Mouse (Mus musculus): ENCODE measurements at regions not wholly inside any gene's neighbourhood (a gene's known extent, or its start where the extent isn't known, plus 50 kb on each side); places are given as distances from the start of the nearest gene placed in this dataset.
A peak's percentile ranks its signal among the peaks of the same experiment; 100 is the strongest.

- no peak for DNase-seq
Measured at GRCm38 (mm10) chr13:112135777-112136176, 152.5 kb upstream of the Ankrd55 start.

GRCm38 (mm10) chr13:112136850-112137249, 151.4 kb upstream of the Ankrd55 start:
- peak; percentile 45 to 46 for DNase-seq

- DNase-seq = no peak
Measured at GRCm38 (mm10) chr13:112140871-112141270, 147.4 kb upstream of the Ankrd55 start.

- DNase-seq = no peak
Measured at GRCm38 (mm10) chr13:112144393-112145348, 143.6 kb upstream of the Ankrd55 start.

- no peak for DNase-seq
Measured at GRCm38 (mm10) chr13:112152614-112153550, 135.4 kb upstream of the Ankrd55 start.

- no peak for DNase-seq
Measured at GRCm38 (mm10) chr13:112153681-112154127, 134.5 kb upstream of the Ankrd55 start.

GRCm38 (mm10) chr13:112159430-112160172, 128.7 kb upstream of the Ankrd55 start:
- no peak for DNase-seq

GRCm38 (mm10) chr13:112160173-112160641, 128.0 kb upstream of the Ankrd55 start:
- no peak for DNase-seq

GRCm38 (mm10) chr13:112160726-112161125, 127.5 kb upstream of the Ankrd55 start:
- no peak for DNase-seq

GRCm38 (mm10) chr13:112161886-112162285, 126.4 kb upstream of the Ankrd55 start:
- no peak for DNase-seq

GRCm38 (mm10) chr13:112165921-112166320, 122.3 kb upstream of the Ankrd55 start:
- no peak for DNase-seq

- no peak for DNase-seq
Measured at GRCm38 (mm10) chr13:112166338-112166802, 121.9 kb upstream of the Ankrd55 start.

- DNase-seq = no peak
Measured at GRCm38 (mm10) chr13:112168468-112168867, 119.8 kb upstream of the Ankrd55 start.

- no peak for DNase-seq
Measured at GRCm38 (mm10) chr13:112170872-112171271, 117.4 kb upstream of the Ankrd55 start.

GRCm38 (mm10) chr13:112171940-112172715, 116.1 kb upstream of the Ankrd55 start:
- DNase-seq = no peak

- DNase-seq = no peak
Measured at GRCm38 (mm10) chr13:112173973-112174372, 114.3 kb upstream of the Ankrd55 start.

GRCm38 (mm10) chr13:112178031-112178430, 110.2 kb upstream of the Ankrd55 start:
- DNase-seq = no peak

GRCm38 (mm10) chr13:112183996-112184395, 104.3 kb upstream of the Ankrd55 start:
- no peak for DNase-seq

GRCm38 (mm10) chr13:112185116-112185515, 103.1 kb upstream of the Ankrd55 start:
- DNase-seq = no peak

- DNase-seq = no peak
Measured at GRCm38 (mm10) chr13:112187226-112187625, 101.0 kb upstream of the Ankrd55 start.

- DNase-seq = no peak
Measured at GRCm38 (mm10) chr13:112188313-112188712, 99.9 kb upstream of the Ankrd55 start.

All from B cell, adult 2 months (primary cell).